ENCODE assay signal across 8 mouse cellular contexts in genomic region chr10:34281211-34281961, GRCm38 (mm10). TPM values are rescaled to one million over a fixed set of nuclear protein-coding genes. Genes with fewer than 3 reads are reported as not detected.
DNase-seq lines count a peak whose midpoint lies in the region; ATAC-seq and TF ChIP-seq lines count a peak whose summit lies in the region.

No protein-coding gene starts in this region.

- no peak for TF ChIP-seq CTCF in ES-Bruce4 (IDR thresholded peaks at IDR 0.05; ENCODE audit: low read depth, low read length)

- H3K9ac ChIP-seq in ES-Bruce4 (ENCODE audit: low read depth, poor library complexity, severe bottlenecking) = peak overlapping the region; percentile 47
- peak overlapping the region; percentile 97 for H3K9ac ChIP-seq in hindbrain, embryonic 16.5 days (ENCODE audit: low read depth, low read length)

- H3K27me3 ChIP-seq in ES-Bruce4 (ENCODE audit: control insufficient read depth, insufficient read depth, low read length, poor library complexity, severe bottlenecking) = no peaks in the 10 kb centered on the region
- H3K27me3 ChIP-seq in hindbrain, embryonic 16.5 days (replicated peaks; ENCODE audit: control insufficient read depth, insufficient read depth, low read length) = no peaks in the 10 kb centered on the region
- H3K27me3 ChIP-seq in myocyte (ENCODE audit: control insufficient read depth, insufficient read depth, insufficient read length) = peaks cover 4% of the 10 kb centered on the region

- no peaks in the 10 kb centered on the region for H3K9me3 ChIP-seq in ES-Bruce4 (replicated peaks; ENCODE audit: control insufficient read depth, insufficient read depth, low read length, poor library complexity, severe bottlenecking)
- no peaks in the 10 kb centered on the region for H3K9me3 ChIP-seq in hindbrain, embryonic 16.5 days (ENCODE audit: control insufficient read depth, low read length)

- H3K4me1 ChIP-seq in ES-Bruce4 (ENCODE audit: control insufficient read depth, insufficient read depth, low read length) = no peaks in the 10 kb centered on the region
- peaks cover 18% of the 10 kb centered on the region for H3K4me1 ChIP-seq in hindbrain, embryonic 16.5 days (ENCODE audit: control insufficient read depth, insufficient read depth, low read depth, low read length)

- no peak for TF ChIP-seq EP300 in ES-Bruce4 (IDR thresholded peaks at IDR 0.05; ENCODE audit: insufficient read depth, low read depth, low read length)

- TF ChIP-seq POLR2A in ES-Bruce4 (IDR thresholded peaks at IDR 0.05; ENCODE audit: insufficient read depth, low read length) (no peak), myocyte (IDR thresholded peaks at IDR 0.05; ENCODE audit: insufficient read length, low read depth) (no peak)

- DNase-seq in kidney, adult 9 months = peak; percentile 24
- DNase-seq in kidney, adult 18-20 months = no peak
- DNase-seq in cerebellum, adult 9-11 months = peak; percentile 38
- no peak for DNase-seq in kidney, postnatal 14 days

- 18% methylated on average over 14 of the region's 14 CpGs for WGBS in hindbrain, embryonic 16.5 days

- H3K36me3 ChIP-seq in ES-Bruce4 (ENCODE audit: control insufficient read depth, insufficient read depth, low read length, poor library complexity, severe bottlenecking) = peaks cover 3% of the 10 kb centered on the region; the same call in 1 of the 2 replicates
- H3K36me3 ChIP-seq in hindbrain, embryonic 16.5 days (ENCODE audit: control insufficient read depth, insufficient read depth, low read length) = no peaks in the 10 kb centered on the region; the same call in 1 of the 2 replicates
- H3K36me3 ChIP-seq in myocyte (ENCODE audit: control insufficient read depth, insufficient read depth) = no peaks in the 10 kb centered on the region

- peaks cover 29% of the 10 kb centered on the region for H3K79me2 ChIP-seq in myocyte (ENCODE audit: control insufficient read depth, insufficient read depth)

- H3ac ChIP-seq in myocyte (ENCODE audit: control insufficient read depth, insufficient read length) = peak overlapping the region; percentile 64

- no peak overlapping the region for H3K27ac ChIP-seq in ES-Bruce4 (ENCODE audit: insufficient read depth, low read length)
- peak overlapping the region; percentile 84 for H3K27ac ChIP-seq in hindbrain, embryonic 16.5 days (ENCODE audit: low read depth, low read length)

- ATAC-seq in hindbrain, embryonic 16.5 days = 0 out of 2 replicates have a peak, but pooled peaks have one; percentile 0
- ATAC-seq in megakaryocyte-erythroid progenitor cell, adult 5-6 weeks (replicated peaks; ENCODE audit: low FRiP score, low TSS enrichment, poor library complexity, severe bottlenecking) = no peak

- peak overlapping the region; percentile 81 for H3K4me2 ChIP-seq in hindbrain, embryonic 16.5 days (ENCODE audit: low read length)
- H3K4me2 ChIP-seq in myocyte (ENCODE audit: low read depth) = peak overlapping the region; percentile 94

- peak overlapping the region; percentile 76 for H3K4me3 ChIP-seq in ES-Bruce4 (ENCODE audit: low read depth, low read length)
- peak overlapping the region; percentile 96 for H3K4me3 ChIP-seq in hindbrain, embryonic 16.5 days (ENCODE audit: low read length)
- peak overlapping the region; percentile 78 for H3K4me3 ChIP-seq in myocyte

TF ChIP-seq in myocyte, 11 proteins besides CTCF, POLR2A, EP300 and RAD21:
- no peak for TF ChIP-seq REST (IDR thresholded peaks at IDR 0.05; ENCODE audit: insufficient read depth, insufficient read length)
- TF ChIP-seq CEBPB (IDR thresholded peaks at IDR 0.05; ENCODE audit: insufficient read depth, poor library complexity, severe bottlenecking) = no peak
- TF ChIP-seq MYOG (IDR thresholded peaks at IDR 0.05; ENCODE audit: control insufficient read depth in 1 of 3, insufficient read depth in 1 of 3, insufficient read length in 2 of 3, low read depth in 2 of 3) = no peak
- TF ChIP-seq SRF (IDR thresholded peaks at IDR 0.05; ENCODE audit: control insufficient read depth, insufficient read length, low read depth) = no peak
- no peak for TF ChIP-seq TCF12 (IDR thresholded peaks at IDR 0.05; ENCODE audit: insufficient read depth, poor library complexity, severe bottlenecking)
- no peak for TF ChIP-seq TCF3 (IDR thresholded peaks at IDR 0.05; ENCODE audit: insufficient read length, low read depth)
- no peak for TF ChIP-seq MYOD1 (IDR thresholded peaks at IDR 0.05; ENCODE audit: control insufficient read depth in 1 of 3, insufficient read length in 2 of 3, low read depth in 2 of 3)
- no peak for TF ChIP-seq POLR2AphosphoS2 (IDR thresholded peaks at IDR 0.05; ENCODE audit: insufficient read length, low read depth)
- no peak for TF ChIP-seq MAX (IDR thresholded peaks at IDR 0.05; ENCODE audit: low read depth)
- TF ChIP-seq USF1 (IDR thresholded peaks at IDR 0.05; ENCODE audit: low read depth) = no peak
- TF ChIP-seq E2F4 (IDR thresholded peaks at IDR 0.05; ENCODE audit: insufficient read depth) = no peak

RNA-seq across cellular contexts. Expression of gene Tspyl1, which starts 0.6 kb away (rescaled TPM):
- 35.3 and 36.8 TPM in 2 replicates for polyA plus RNA-seq in ES-Bruce4 (2011; ENCODE audit: insufficient read depth, insufficient read length, low read depth, missing spikeins)
- 125 and 134 TPM in 2 replicates for polyA plus RNA-seq in hindbrain, embryonic 16.5 days (2015; fragmentation: Nextera tagmentation; extraction: Ambion mirVana)
- 26.4 TPM for polyA plus RNA-seq in myocyte (2012; fragmentation: generic; extraction: Trizol)
- total RNA-seq in megakaryocyte-erythroid progenitor cell, adult 5-6 weeks (2014; fragmentation: Nextera tagmentation) = 25.1 and 29.3 TPM in 2 replicates
- total RNA-seq in megakaryocyte-erythroid progenitor cell, adult 5-6 weeks (2017) = 42.6 and 45.1 TPM in 2 replicates

RNA-seq across cellular contexts. Expression of gene Tspyl4, which starts 15.9 kb away (rescaled TPM):
- 1.2 and 1.8 TPM in 2 replicates for polyA plus RNA-seq in ES-Bruce4 (2011; ENCODE audit: insufficient read depth, insufficient read length, low read depth, missing spikeins)
- polyA plus RNA-seq in hindbrain, embryonic 16.5 days (2015; fragmentation: Nextera tagmentation; extraction: Ambion mirVana) = 413 and 424 TPM in 2 replicates
- polyA plus RNA-seq in myocyte (2012; fragmentation: generic; extraction: Trizol) = 6.0 TPM
- total RNA-seq in megakaryocyte-erythroid progenitor cell, adult 5-6 weeks (2014; fragmentation: Nextera tagmentation) = 0.57 and 1.3 TPM in 2 replicates
- 0.91 and 1.4 TPM in 2 replicates for total RNA-seq in megakaryocyte-erythroid progenitor cell, adult 5-6 weeks (2017)

Comparison
In these comparisons a context has a peak if more than half of its experiments do, and no peak if none do; other contexts are left out.
1. DNase-seq: peak in kidney, adult 9 months (single experiment) and cerebellum, adult 9-11 months (single experiment); none in kidney, adult 18-20 months (single experiment) and kidney, postnatal 14 days (single experiment).
2. RNA of gene Tspyl4, which starts 15.9 kb away (polyA plus RNA-seq): 413 to 424 TPM in hindbrain, embryonic 16.5 days; 6.0 TPM in myocyte (single experiment) and 1.2 to 1.8 TPM in ES-Bruce4; every median in the first group is over 10 times any median in the second.
3. Peak in every context shown above with its lines, with median percentiles within 50 percentile points of each other: H3K4me3 ChIP-seq.